Mouse (Mus musculus) cerebellum, adult (tissue): ENCODE measurements around the gene Olfr1247.
"Not testable (repeated sequence)": the region's sequence is repeated elsewhere in the genome, so short reads cannot be mapped to it uniquely, and the experiment has no call there.

Source experiments
- ATAC-seq: cut with Nextera tagmentation; 2 replicates; pipeline ENCODE4 v1.9.2; 2017; ENCODE audit warnings: mild to moderate bottlenecking, moderate library complexity, mixed read lengths; ENCODE audit not compliant: insufficient number of reproducible peaks, low FRiP score, low TSS enrichment

Gene Olfr1247

GRCm38 (mm10) chr2:89614030-89614429 is at the start of gene Olfr1247:
Olfr1247 (minus strand) TSS chr2:89614130.
- no peak for ATAC-seq

GRCm38 (mm10) chr2:89661367-89661766 is 47.4 kb upstream of the Olfr1247 start, which contains the start of gene Olfr1250:
Olfr1250 (minus strand) TSS chr2:89661467.
- ATAC-seq = no peak

- no peak for ATAC-seq
Measured at GRCm38 (mm10) chr2:89634883-89635282, 21.0 kb upstream of the Olfr1247 start, which contains the start of gene Olfr1249. Olfr1249 (minus strand) TSS chr2:89634983.

DNA sequence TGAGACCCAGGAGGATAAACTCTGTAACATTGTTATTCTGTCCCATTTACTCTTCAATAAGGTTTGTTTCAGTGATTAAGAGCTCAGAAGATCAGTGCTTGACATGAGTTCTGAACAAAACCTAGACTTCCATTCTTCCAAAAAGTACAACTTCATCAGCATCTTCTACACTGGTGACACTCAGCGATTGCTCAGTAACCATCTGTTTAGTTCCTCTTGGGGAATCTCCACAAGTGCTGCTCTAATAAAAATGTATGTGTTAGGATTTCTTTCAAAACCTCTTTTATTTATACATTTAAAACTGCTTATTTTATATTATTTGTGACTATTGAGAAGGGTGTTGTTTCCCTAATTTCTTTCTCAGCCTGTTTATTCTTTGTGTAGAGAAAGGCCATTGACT is 4.2 kb upstream of the Olfr1247 start, which contains the start of gene Olfr1248:
Olfr1248 (minus strand) TSS at position 101 of the 400 bp plus-strand sequence.
- not testable (repeated sequence) for ATAC-seq

DNA sequence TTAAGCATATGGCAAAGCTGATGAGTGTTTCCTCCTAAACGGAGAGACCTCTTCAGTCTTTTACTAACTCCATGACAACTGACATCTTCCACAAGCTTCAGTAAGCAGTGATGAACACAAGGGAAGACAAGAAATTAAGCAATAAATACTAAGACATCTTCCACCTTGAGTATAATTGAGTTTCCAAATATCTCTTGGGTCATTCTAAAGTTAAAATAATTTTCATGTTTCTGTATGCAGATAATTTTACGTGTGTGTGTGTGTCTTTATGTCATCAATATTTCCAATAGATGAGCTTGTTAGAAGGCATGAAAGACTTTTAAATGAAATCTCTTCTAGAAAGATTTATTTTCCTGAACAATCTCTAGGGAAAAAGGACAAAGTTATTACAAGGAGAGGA is 20.9 kb downstream of the Olfr1247 start, which contains the start of gene Olfr1246:
Olfr1246 (minus strand) TSS at position 101 of the 400 bp plus-strand sequence.
- ATAC-seq = no peak

GRCm38 (mm10) chr2:89578347-89578746 is 35.6 kb downstream of the Olfr1247 start, which contains the start of gene Olfr1245:
Olfr1245 (minus strand) TSS chr2:89578447.
- no peak for ATAC-seq

DNA sequence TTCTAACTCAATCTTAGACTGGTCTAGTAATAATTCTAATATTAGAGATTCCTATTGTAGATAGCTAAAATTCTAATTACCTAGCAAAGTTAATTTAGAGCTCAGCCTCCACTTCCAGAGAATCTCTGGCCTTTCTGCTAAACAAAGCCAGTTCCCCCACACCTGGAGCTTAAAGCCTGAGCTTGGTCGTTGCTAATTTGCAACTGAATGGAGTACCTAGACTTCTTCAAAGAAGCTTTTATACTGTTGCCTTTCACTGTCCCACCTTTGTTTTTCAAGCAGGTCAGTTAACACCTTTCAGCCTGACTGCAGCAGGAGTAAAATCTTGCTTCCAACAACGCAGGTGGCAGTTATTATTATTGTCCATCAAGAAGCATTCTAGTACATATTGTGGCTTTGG is 51.2 kb downstream of the Olfr1247 start:
- not testable (repeated sequence) for ATAC-seq
